Mouse (Mus musculus): ENCODE data around the gene Btg3.

Btg3 gene

GRCm38 (mm10) chr16:78343792-78344191 lies 33.2 kb downstream of the Btg3 start:
- no peak for DNase-seq

- DNase-seq = no peak
Observed at GRCm38 (mm10) chr16:78342767-78343166, 34.2 kb downstream of the Btg3 start.

GRCm38 (mm10) chr16:78341356-78341755 lies 35.6 kb downstream of the Btg3 start:
- no peak for DNase-seq

- no peak for DNase-seq
Observed at GRCm38 (mm10) chr16:78337226-78337625, 39.8 kb downstream of the Btg3 start.

- no peak for DNase-seq
Observed at GRCm38 (mm10) chr16:78327999-78328398, 49.0 kb downstream of the Btg3 start.

GRCm38 (mm10) chr16:78327562-78327961 lies 49.4 kb downstream of the Btg3 start:
- no peak for DNase-seq

GRCm38 (mm10) chr16:78325972-78326848 lies 50.8 kb downstream of the Btg3 start:
- DNase-seq = no peak

- no peak for DNase-seq
Observed at GRCm38 (mm10) chr16:78322140-78322539, 54.9 kb downstream of the Btg3 start.

- no peak for DNase-seq
Observed at GRCm38 (mm10) chr16:78321559-78321958, 55.4 kb downstream of the Btg3 start.

- DNase-seq = no peak
Observed at GRCm38 (mm10) chr16:78319711-78320110, 57.3 kb downstream of the Btg3 start.

- DNase-seq = no peak
Observed at GRCm38 (mm10) chr16:78317960-78318359, 59.0 kb downstream of the Btg3 start.

- DNase-seq = peak; percentile 57
Observed at GRCm38 (mm10) chr16:78316849-78317248, 60.1 kb downstream of the Btg3 start.

GRCm38 (mm10) chr16:78314026-78314425 lies 63.0 kb downstream of the Btg3 start:
- DNase-seq = no peak

- no peak for DNase-seq
Observed at GRCm38 (mm10) chr16:78313135-78313887, 63.7 kb downstream of the Btg3 start.

GRCm38 (mm10) chr16:78309258-78309657 lies 67.7 kb downstream of the Btg3 start:
- no peak for DNase-seq

- no peak for DNase-seq
Observed at GRCm38 (mm10) chr16:78307476-78308192, 69.4 kb downstream of the Btg3 start.

- DNase-seq = no peak
Observed at GRCm38 (mm10) chr16:78306606-78307005, 70.4 kb downstream of the Btg3 start.

- no peak for DNase-seq
Observed at GRCm38 (mm10) chr16:78305606-78306100, 71.3 kb downstream of the Btg3 start.

GRCm38 (mm10) chr16:78302678-78303050 lies 74.3 kb downstream of the Btg3 start:
- peak; percentile 69 for DNase-seq

GRCm38 (mm10) chr16:78301831-78302677 lies 74.9 kb downstream of the Btg3 start:
- DNase-seq = peak; percentile 35

- DNase-seq = peak; percentile 90
Observed at GRCm38 (mm10) chr16:78301183-78301830, 75.7 kb downstream of the Btg3 start, which contains the start of gene Cxadr. TSS of gene Cxadr (plus strand) at chr16:78301489.

- DNase-seq = no peak
Observed at GRCm38 (mm10) chr16:78296114-78296513, 80.9 kb downstream of the Btg3 start.

All from right cerebral cortex, adult 18-20 months (tissue).